Mouse (Mus musculus) ES-E14 (cell line): Measurements from ENCODE around the gene Sytl4. TPM values are rescaled to one million over a fixed set of nuclear protein-coding genes. Genes with fewer than 3 reads are reported as not detected.

Source experiments
- DNase-seq: peaks from one replicate; pipeline ENCODE4 v3.0.0-alpha.2; 2013; ENCODE audit warnings: low read depth, low spot score
- H3K27ac ChIP-seq: 2 replicates; pipeline ENCODE4 v1.5.1; 2012; ENCODE audit warnings: low read depth, mild to moderate bottlenecking, low read length, moderate library complexity, mixed read lengths; ENCODE audit not compliant: poor library complexity, insufficient read depth, severe bottlenecking
- H3K36me3 ChIP-seq: 2 replicates; pipeline ENCODE4 v1.6.1; 2012; ENCODE audit warnings: mild to moderate bottlenecking, low read length, moderate library complexity, mixed read lengths; ENCODE audit not compliant: control insufficient read depth, poor library complexity, insufficient read depth, severe bottlenecking
- H3K4me1 ChIP-seq, 2 experiments: fragments of 150-350 bp in 1 of 2; sonication (generic) in 1 of 2; 2 replicates each; pipeline ENCODE4 v1.6.1; 2012; ENCODE audit warnings: low read length in 2 of 2, mild to moderate bottlenecking in 1 of 2, mixed read lengths in 1 of 2; ENCODE audit not compliant: control insufficient read depth in 2 of 2, insufficient read depth in 2 of 2, poor library complexity in 1 of 2
- H3K4me3 ChIP-seq, 2 experiments: fragments of 150-350 bp in 1 of 2; sonication (generic) in 1 of 2; 2 replicates each; pipeline ENCODE4 v1.5.1; 2012; ENCODE audit warnings: low read length in 2 of 2, low read depth in 1 of 2, mild to moderate bottlenecking in 1 of 2, mixed read lengths in 1 of 2; ENCODE audit not compliant: insufficient read depth in 1 of 2, poor library complexity in 1 of 2, severe bottlenecking in 1 of 2
- H3K9ac ChIP-seq: 2 replicates; pipeline ENCODE4 v1.6.1; 2012; ENCODE audit warnings: low read depth, mild to moderate bottlenecking, low read length, mixed read lengths; ENCODE audit not compliant: poor library complexity, insufficient read depth, severe bottlenecking
- H3K9me3 ChIP-seq: fragments of 150-350 bp; sonication (generic); 2 replicates; pipeline ENCODE4 v1.6.1; 2012; ENCODE audit warnings: low read depth, mild to moderate bottlenecking, low read length; ENCODE audit not compliant: control insufficient read depth, insufficient read depth
- CHD2 ChIP-seq: IDR thresholded peaks from 2 replicates; pipeline ENCODE4 v1.6.1; 2014; ENCODE audit warnings: mild to moderate bottlenecking, low read depth, low read length, inconsistent platforms
- HCFC1 ChIP-seq: IDR thresholded peaks from 2 replicates; pipeline ENCODE4 v1.6.1; 2012; ENCODE audit warnings: low read length, inconsistent platforms, borderline replicate concordance; ENCODE audit not compliant: insufficient read depth
- MAFK ChIP-seq: IDR thresholded peaks from 2 replicates; pipeline ENCODE4 v1.6.1; 2014; ENCODE audit warnings: mild to moderate bottlenecking, low read depth, low read length, inconsistent platforms; ENCODE audit not compliant: insufficient read depth
- ZC3H11A ChIP-seq: IDR thresholded peaks from 2 replicates; pipeline ENCODE4 v1.6.1; 2012; ENCODE audit warnings: low read depth, mild to moderate bottlenecking, inconsistent platforms, low read length, borderline replicate concordance
- ZNF384 ChIP-seq: IDR thresholded peaks from 2 replicates; pipeline ENCODE4 v1.6.1; 2012; ENCODE audit warnings: low read depth, low read length, inconsistent platforms
- in situ Hi-C, 2 experiments: fragments of 600-800 bp; cut with MboI; formaldehyde crosslinking; loops; one replicate each; pipeline ENCODE4 v1.15.1; 2025; ENCODE audit warnings: low sequenced_read_pairs in 2 of 2, inconsistent platforms in 1 of 2; ENCODE audit not compliant: unreplicated experiment in 2 of 2
- total RNA-seq: library from RNA; depleted of rRNA; stranded (reverse); fragments of 300-350 nt; gene quantifications from 2 replicates; pipeline ENCODE4 v1.2.3, GENCODE M21; 2012; rRNA removed

Gene Sytl4
- 0.54 and 0.58 TPM in 2 replicates for total RNA-seq

DNA sequence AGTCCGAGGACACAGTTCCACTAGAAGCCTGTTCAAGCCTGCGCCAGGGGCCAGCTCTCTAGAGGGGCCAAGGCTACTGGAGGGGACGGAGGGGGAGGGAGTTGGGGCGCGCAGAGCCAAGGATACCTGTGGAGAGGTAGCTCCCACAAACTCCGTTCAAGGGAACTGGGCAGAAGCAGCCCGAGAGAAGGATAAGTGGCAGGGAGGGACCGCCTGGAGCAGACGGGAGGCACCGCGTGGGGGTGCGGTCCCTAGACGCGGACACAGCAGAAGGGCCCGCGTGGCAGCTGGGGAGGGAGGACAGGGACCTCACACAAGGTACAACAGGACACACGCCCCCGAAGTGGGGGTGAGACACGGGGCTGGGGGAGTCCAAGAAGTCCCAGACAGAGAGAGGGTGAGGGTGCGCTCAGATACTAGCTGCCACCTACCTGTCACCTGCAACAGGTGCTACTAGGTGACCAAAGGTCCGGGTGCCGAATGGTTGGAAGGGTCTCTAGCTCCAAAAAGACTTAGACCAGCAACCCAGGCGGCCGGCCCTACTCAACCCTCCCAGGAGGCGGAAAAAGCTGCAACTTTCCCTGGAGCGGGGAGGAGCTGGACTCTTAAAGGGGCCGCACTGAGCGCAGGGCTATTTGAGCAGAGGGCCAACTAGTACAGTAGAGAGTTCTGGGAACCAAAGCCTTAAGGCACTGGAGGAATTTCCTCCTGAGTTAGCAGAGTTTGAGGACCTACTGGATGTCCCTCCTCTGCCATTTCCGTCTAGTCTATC lies at the start of gene Sytl4:
Sytl4 (minus strand) TSS at position 582 of the 772 bp plus-strand sequence.
- no peaks in the 10 kb centered on the region for H3K4me1 ChIP-seq
- H3K36me3 ChIP-seq, result no peaks in the 10 kb centered on the region
- no peak within 1 kb of the TSS for H3K27ac ChIP-seq
- no peak for DNase-seq
- no peaks in the 10 kb centered on the region for H3K9me3 ChIP-seq
- no peak within 1 kb of the TSS for H3K9ac ChIP-seq
- peak within 1 kb of the TSS; percentile 42 to 53 for H3K4me3 ChIP-seq
- in situ Hi-C loops, result no loop called here
- TF ChIP-seq ZC3H11A, result no peak
- no peak for TF ChIP-seq CHD2
- TF ChIP-seq MAFK, result no peak
- TF ChIP-seq HCFC1, result no peak
- no peak for TF ChIP-seq ZNF384

GRCm38 (mm10) chrX:134020664-134021063 lies 39.1 kb upstream of the Sytl4 start:
- H3K4me1 ChIP-seq, result no peaks in the 10 kb centered on the region
- in situ Hi-C loops, result loop anchor here in 1 of 2 experiments (25.0 kb wide), 1 partner anchor 208 kb away; no protein-coding TSS in a partner anchor
- no peak overlapping the region for H3K9ac ChIP-seq
- H3K9me3 ChIP-seq, result no peaks in the 10 kb centered on the region
- H3K4me3 ChIP-seq, result no peak overlapping the region
- TF ChIP-seq CHD2, result no peak
- TF ChIP-seq MAFK, result no peak
- no peak for TF ChIP-seq ZC3H11A
- no peak for TF ChIP-seq ZNF384
- TF ChIP-seq HCFC1, result no peak
- no peak overlapping the region for H3K27ac ChIP-seq
- no peak for DNase-seq
- H3K36me3 ChIP-seq, result no peaks in the 10 kb centered on the region

DNA sequence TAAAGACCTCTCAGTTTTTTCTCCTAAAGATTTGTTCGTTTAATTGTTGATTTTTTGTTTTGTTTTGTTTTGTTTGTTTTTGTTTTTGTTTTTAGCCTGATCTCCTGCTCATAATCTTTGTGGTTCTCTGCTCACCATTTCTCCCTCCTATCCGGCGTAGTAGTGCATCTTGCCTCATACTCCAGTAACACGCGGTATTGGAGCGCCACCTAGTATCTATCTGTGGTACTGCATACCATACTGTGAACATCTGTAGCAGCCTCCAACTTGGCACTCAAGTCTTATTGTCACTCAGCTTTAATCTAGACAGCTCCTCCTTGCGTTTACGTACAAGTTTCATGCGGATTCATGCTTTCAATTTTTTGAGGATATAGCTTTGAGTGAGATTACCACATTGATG lies 37.4 kb upstream of the Sytl4 start:
- Histone ChIP-seq H3K4me1 (no peaks in the 10 kb centered on the region), H3K36me3 (no peaks in the 10 kb centered on the region), H3K27ac (no peak overlapping the region), H3K9ac (no peak overlapping the region), H3K9me3 (no peaks in the 10 kb centered on the region), H3K4me3 (no peak overlapping the region)
- in situ Hi-C loops, result loop anchor here in 1 of 2 experiments (25.0 kb wide), 1 partner anchor 207 kb away; no protein-coding TSS in a partner anchor
- DNase-seq, result peak; percentile 35
- peak; percentile 65; the same call in 1 of the 2 replicates for TF ChIP-seq ZC3H11A
- no peak for TF ChIP-seq MAFK

- H3K9ac ChIP-seq, result no peak overlapping the region
Observed at GRCm38 (mm10) chrX:133995866-133996265, 14.3 kb upstream of the Sytl4 start.

More at GRCm38 (mm10) chrX:133995866-133996265, 14.3 kb upstream of the Sytl4 start:
- Histone ChIP-seq H3K9me3 (no peaks in the 10 kb centered on the region), H3K4me1 (no peaks in the 10 kb centered on the region), H3K27ac (no peak overlapping the region), H3K36me3 (no peaks in the 10 kb centered on the region), H3K4me3 (no peak overlapping the region)
- TF ChIP-seq ZNF384, result no peak
- no peak for TF ChIP-seq ZC3H11A
- no peak for TF ChIP-seq MAFK
- no peak for TF ChIP-seq HCFC1
- TF ChIP-seq CHD2, result no peak
- in situ Hi-C loops, result no loop called here
- DNase-seq, result no peak
